Mouse (Mus musculus): ENCODE data around the gene Nfatc2. TPM values are rescaled to one million over a fixed set of nuclear protein-coding genes. Genes with fewer than 3 reads are reported as not detected.
A peak's percentile ranks its signal among the peaks of the same experiment; 100 is the strongest.

Gene Nfatc2
- total RNA-seq, 2 experiments from 2014 or later: 8.7 to 10.1 TPM

DNA sequence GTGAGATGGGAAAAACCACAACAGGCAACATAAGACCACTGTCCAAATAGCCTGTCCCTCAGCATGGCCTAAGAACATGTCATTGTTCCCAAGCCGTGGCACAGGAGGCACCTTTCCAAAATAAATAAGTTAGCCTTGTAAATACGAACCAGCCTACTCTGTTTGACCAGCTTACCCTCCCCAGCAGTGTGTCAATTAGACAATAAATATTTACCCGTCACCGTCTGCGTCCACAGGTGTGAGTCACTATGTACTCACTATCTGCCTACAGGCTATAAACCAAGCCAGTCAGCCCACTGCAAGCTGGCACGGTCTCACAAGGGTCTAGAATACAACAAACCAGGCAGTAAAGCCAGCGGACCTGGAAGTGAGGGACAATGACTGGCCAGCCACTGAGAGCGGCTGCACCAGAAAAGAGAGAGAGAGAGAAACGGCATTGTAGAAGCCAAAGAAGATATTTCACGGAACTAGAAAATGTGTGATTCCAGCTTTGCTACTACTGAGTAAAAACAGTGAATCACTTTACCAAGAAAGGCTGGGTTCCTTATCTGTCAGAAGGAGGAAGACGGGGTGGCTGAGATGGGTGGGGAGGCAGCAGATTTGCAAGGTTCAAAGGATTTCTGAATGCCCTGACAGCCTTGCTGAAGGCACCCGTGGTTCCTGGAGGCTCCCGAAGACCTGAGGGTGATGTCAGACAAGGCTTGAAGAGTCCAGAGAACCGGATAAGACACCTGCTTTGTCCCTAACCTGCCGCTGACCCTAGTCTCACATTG lies 69.2 kb downstream of the Nfatc2 start:
- DNase-seq: no peak

DNA sequence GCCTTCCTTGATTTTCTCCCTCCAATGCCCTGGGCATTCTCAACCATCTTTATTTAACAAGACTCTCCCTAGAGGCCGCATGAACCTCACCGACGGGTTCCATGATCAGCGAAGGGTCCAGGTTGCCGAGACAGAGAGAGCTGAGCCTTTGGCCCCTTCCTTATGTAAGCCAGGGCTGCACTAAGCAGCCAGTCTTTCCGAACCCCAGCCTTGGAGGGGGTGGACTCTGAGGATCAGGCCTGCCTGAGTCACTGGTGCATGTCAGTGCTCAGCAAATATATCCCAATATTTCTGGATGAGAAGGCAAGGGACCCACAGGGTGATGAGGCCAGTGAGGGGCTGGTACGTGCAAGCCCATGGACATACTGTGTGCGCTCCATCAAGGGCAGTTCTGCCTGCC lies 72.9 kb downstream of the Nfatc2 start:
- DNase-seq: no peak

DNA sequence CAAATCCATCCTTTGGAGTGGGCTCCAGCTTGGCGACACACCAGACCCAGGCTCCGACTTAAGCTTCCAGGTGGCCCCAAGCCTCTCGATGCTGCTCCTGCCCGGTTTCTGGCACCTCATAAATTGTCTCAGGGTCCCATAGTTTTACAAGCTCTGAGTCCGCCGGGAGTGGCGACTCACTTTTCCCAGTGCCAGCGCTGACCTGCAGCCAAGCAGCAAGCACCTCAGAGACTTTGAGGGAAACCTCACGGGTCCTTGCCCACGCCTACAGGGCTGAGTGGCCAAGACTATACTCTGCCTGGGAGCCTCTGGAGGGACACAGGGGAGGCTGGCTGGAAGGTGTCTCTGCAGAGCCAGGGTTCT lies 74.0 kb downstream of the Nfatc2 start:
- no peak for DNase-seq

DNA sequence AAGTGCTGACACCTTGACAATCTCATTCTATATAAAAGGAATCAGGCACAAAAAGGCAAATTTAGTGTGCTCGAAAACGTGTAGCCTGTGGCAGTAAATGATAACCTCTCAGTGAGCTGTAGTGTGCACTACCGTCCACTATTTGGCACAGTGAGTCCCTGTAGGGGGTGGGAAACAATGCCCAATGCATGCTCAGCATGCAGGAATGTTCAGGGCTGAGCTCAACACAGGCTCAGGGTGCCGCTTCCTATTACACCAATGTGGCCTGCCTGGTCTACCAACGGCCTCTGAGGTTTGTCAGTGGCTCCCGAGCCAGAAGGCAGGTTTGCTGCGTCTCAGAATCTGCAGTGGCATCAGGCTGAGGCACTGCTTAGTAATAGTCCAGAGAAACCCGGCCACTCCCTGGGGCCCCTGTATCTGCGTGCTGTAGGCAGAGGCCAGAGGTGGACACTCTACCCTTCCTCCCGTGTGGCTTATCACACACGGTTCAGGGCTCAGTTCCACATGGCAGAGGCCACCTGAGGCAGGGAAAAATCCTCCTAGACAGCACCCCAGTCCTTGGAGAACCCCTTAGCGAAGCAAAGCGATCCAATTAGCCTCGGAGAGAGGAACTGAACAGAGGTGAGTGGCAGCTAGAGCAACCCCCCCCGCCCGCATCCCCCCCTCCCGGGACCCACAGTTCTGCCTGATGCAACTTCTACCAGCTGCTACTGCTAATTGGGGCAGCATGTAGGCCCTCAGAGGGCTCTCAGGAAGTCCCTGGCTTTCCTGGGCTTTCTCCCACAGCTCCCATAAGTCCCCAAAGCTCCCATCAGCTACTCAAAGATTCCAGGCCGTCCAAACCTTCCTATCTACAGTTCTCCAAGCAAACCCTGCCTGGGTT lies 74.7 kb downstream of the Nfatc2 start:
- no peak for DNase-seq

DNA sequence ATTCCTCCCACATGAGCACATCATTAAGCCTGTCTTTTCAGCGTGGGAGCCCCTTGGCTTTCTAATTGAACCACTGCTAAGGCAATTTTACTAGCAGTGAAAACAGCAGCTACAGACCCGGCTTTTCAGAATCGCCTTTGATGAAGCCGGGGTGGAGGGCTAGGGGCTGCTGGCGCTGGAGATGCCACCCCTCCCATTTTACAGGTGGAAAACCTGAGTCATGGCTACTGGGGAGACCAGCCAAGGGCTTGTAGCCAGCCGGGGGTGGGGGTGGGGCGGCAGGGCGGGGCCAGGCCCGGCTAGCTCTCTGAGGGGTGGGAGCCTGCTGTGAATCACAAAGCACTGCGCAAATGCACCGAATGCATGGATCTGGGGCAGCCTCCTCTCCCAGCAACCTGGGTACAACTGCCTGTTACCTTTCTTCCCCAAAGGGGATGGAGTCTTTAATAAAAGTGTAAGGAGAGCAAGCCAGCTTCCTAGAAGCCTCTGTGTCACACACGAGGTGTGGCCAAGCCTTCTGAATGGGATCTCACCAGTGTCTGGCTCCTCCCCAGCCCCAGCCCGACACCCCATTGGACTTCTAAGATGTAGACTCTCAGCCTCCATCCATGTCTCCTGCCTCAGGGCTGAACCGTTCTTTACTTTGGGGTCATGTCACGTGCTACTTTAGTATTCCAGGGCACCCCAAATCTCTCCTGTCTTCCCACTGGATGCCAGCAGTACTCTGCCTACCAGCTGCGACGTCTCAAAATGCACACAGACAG lies 75.9 kb downstream of the Nfatc2 start:
- DNase-seq: no peak

DNA sequence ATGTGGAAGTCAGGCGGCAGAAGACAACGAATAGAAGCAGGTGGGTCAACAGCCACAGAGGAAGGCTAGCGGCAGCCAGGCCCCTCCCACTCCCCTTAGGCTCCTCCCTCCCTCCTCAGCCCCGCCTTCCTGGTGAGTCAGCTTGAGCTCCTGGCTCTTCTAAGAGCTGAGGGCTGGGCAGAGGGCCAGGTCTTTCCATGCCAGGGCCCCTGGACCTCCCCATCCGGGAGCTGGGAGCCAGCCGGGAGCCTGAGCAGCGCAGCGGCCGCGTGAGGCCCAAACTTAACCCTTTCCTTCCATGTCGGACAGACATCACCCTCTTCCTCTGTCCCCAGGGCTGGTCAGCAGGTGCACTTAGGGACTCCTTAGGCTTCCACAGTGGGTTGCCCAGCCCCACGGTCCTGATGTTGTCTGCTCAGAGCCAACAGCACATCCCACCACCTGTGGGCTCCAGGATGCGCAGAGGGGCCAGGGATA lies 76.5 kb downstream of the Nfatc2 start:
- DNase-seq: peak; percentile 92 to 96

DNA sequence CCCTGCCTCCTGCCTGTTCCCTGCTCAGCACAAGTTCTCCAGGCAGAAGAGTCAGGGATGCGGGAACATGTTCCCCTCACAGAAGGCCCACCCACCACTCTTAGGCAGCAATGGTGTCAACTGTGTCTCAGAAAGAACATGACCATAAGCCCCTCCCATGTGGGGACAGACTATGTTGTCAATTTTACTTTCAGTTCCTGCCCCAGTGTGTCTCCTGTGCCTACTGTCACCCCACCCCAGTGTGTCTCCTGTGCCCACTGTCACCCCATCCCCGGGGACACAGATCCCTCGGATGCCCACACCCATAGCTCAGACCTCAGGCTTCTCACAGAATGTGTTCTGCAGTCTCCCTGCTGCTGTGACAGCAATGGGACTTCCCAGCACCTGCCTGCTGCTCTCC lies 79.2 kb downstream of the Nfatc2 start:
- no peak for DNase-seq

DNA sequence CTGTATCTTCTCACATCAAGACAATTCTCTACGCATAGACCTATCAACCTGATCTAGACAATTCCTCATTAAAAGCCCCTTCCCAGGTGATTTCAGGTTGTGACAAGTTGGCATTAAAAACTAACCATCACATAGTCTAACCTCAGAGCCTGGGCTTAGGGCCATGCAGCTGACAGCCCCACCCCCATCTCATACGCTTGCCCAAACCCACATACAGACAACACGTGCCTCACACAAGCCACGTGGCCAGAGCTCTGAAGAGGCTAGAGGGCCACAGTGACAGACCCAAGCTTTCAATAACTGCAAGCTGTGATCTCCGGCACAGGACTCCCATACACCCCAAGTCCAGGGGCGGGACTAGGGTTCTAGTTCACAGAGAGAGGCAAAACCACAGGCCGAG lies 80.7 kb downstream of the Nfatc2 start:
- no peak for DNase-seq

DNA sequence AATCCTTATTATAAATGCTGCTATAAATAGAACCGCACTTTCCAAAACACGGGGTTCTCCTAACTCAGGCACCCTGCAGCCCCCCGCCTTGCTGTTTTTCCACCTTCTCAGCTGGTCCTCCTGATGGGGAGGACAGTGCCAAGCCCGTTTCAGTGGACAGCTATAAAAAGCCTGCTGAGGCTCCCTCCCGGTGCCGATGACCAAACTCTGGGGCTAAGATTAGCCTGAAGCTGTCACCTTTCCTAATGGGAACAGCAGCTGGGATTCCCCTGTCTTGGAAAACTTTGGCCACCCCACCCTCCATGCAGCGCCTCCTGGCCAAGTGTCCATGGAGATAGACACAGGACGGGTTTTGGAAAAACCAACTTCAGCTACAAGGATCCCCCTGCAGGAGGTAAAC lies 81.9 kb downstream of the Nfatc2 start:
- peak; percentile 68 to 84 for DNase-seq

DNA sequence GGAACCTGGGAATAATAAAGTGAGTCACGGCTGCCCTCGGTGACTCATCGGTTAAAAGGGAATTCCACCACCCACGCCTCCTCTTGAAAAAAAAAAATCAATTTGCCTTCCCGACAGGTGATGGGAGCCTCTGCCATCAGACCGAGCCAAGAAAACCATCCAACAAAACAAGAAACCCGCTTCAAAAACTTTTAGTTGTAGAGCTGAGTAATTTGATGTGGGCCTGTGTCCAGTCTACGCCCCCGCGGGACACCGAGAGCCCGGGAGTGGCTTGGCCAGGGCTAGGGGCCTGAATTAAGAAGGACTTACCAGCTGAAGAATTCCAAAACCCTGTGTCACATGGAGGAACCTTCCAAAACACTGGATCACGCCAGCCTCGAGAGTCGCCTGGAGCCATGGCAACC lies 83.2 kb downstream of the Nfatc2 start:
- DNase-seq: peak; percentile 83 to 90

DNA sequence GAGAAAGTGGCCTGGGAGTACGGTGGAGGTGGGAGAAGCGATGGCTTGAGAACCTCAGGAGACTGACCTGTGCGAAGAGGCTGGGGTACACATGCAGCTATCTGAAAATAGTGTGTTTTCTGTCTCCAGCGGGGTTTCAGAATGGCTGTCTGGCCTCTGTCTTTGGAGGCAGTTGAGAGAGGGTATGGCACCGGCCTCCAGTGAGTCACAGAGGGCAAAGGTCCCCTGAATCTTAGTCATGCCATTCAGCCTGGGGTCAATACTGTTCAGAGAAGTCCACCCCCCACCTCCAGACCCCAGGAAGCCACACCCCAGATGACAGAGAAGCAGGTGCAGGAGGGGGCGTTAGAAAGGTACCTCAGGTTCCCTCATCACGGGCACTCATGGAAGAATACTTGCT lies 83.7 kb downstream of the Nfatc2 start:
- no peak for DNase-seq

DNA sequence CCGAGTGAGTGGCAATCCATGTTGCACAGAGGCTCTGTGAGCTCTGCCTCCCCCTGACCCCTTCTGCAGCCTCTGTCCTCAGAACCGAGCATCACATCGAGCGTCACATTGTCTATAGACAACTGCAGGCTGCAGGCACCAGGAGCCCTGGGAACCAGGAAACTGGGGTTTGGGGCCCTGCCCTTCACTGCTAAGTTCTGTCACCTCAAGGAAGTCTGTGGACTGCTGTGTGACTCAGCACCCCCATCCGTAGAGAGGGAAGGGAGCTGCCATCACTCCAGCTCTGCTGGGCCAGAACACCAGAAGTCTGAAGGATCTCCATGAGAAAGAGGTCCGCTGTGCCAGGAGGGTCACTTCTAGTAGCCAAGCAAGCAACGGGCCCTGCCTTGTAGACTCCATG lies 84.7 kb downstream of the Nfatc2 start:
- DNase-seq: no peak

DNA sequence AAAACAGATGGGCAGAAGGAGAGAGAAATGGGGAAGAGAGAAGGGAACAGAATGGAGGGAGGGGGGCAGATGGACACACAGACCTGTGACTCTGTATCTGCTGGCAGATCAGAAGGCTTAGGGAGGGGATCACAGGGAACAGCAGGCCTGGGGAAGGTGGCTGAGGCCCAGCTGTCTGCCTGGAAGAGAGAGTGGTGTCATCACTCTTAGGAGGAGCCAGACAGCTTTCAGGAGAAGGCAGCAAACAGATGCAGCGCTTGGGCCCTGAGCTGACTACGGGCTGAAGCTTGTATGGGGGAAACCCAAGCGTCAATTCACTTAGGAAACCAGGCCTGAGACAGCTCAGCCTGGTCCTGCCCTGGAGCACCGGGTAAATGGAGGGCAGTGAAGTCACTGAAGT lies 86.0 kb downstream of the Nfatc2 start:
- DNase-seq: no peak

DNA sequence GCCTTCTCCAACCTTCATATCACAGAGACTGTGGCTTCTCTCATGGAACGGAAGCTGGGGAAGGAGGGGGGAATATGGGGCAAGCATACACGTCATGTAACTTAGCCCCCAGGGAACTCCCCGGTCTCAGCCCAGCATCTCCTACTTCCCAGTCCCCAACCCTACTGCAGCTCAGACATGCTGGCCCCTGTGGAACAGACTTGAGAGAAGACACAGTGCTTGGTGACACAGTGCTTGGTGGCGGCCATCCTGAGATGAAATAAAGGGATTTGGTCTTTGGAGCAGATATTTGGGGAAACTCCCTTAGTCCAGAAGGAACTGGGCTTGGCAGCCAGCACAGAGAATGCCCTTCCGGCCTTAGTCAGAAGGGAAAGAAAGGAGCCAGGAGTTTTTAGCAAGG lies 87.3 kb downstream of the Nfatc2 start:
- peak; percentile 36 to 55 for DNase-seq

DNA sequence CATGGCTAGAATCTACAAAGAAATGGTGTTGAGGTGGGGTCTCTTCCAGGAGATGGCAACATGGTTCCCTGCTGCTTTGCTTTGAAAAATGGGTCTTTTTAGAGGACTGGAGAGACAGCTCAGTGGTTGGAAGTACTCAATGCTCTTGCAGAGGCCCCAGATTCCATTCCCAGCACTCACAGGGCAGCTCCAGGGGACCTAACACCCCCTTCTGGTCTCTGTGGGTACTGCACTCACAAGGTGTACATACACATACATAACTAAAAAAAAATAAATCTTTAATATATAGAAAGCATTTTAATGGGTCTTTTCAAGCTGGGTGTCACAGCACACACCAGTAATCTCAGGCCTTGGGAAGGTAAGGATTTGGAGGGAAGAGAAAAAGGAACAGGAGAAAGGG lies 89.9 kb downstream of the Nfatc2 start:
- DNase-seq: no peak

DNA sequence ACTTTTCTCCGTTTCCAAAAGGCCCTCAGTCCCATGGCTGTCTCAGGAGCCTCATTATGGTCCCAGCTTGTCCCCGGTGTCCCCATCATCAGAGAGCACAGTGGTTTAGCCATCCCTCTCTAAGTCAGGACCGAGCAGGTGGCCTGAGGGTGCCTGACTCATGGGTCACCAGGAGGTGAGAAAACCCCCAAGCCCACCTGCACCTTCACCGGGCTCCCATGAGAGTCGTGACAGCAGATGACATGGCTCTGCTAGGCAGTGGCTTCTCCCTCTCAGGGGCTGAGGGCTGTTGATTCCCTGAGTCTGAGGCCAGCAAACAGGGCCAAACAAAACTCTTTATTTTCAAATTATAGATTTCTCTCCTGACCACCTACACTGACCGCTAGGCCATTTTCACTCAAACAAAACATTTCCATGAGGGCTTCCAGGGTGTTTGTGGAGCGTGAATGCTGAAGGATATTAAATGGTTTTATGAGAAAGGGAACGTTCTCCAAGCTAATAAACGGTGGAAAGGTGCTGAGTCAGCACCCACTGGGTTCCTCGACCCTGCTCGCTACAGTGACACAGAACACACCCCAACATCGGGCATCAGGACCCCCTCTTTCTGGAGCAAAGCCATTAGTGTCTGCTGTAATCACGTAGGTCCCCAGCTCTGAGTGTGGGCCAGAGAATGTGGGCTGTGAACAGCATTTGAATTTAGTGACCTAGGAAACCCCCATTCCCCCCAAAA lies 92.8 kb downstream of the Nfatc2 start:
- DNase-seq: no peak

DNA sequence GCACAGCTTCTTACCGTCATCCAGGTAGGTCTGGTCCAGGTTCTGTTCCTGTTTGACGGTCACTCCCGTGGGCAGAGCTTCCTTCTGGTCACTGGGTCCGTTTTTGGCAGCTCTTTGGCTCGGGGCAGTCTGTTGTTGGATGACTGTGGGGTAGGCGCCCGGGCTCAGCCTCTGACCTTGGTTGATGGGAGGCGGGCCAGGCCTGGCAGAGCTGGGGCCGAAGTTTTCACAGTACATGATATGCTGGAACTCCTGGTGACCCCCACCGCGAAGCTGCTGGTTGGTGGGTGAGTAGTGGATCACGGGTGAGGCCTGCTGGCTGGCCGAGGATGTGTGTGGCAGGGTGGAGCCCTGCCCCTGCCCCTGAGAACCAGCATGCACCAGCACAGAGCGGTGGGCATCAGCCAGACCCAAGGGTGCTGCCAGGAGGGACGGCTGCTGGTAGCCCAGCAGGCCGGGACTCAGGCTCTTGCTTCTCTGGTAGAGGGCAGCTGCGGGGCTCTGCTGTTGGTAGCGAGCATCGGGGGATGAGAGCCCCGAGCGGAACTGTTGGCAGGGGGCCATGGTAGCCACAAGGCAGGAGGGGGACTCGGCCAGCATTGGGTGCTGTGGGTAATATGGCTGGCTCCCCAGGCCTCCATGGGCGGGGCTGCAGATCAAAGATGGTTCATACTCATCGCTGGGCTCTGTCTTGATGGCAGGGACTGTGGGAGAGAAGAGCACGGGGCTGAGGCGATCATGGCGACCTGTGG lies 96.8 kb downstream of the Nfatc2 start:
- peak; percentile 53 to 73 for DNase-seq

DNA sequence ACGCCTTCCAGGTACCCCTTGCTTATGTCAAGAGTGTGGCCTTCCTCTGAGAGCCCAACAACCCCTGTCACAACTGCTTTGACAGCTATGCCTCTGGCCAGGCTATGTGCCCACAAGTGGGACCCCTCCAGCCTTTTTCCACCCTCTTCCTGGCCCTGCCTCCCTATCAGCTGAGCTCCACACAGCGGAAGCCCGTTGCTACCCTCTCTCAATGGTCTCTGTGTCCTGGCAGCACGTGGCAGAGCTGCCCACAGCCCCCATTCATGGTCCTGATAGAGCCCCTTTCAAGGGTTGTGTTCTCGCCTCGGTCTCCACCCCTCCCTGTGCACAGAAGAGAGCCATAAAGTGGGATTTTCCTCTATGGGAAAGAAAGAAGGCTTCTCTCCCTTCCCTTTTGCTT lies 97.7 kb downstream of the Nfatc2 start:
- DNase-seq: no peak

DNA sequence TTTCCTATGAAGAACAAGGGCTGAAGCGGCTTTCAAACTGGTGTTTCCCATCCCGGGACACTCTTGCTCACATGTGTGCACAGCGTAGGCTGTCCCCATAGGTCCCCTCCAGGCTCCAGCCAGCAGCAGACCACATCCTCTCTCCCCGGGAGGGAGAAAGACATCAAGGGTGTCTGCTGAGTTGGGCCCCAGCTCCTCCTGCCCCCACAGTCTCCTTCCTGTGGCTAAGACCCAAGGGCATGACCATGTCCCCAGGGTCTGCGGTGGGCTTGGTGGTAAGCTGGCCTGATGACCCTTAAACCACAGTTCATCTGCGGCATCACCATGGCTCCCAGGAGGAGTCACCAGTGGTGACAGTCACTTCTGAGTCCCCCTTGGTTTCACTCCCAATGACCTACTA lies 100.7 kb downstream of the Nfatc2 start:
- DNase-seq: no peak

DNA sequence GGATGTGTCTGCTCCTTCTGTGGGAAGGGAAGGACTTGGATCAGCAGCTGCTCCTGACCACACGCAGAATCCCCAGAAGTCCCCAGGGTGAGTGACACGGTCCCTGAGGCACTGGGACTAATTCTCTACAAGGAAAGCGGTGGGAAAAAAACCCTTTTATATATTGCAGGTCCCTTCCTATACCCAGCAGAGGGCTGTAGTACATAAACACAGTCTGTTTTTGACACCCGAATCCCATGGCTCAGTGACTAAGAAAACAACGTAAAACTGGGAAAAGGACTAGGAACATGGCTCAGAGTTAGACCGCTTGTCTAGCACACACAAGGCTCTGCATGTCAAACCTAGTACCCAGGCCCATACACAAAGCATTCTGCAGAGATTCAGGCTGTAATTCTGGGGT lies 101.2 kb downstream of the Nfatc2 start:
- no peak for DNase-seq

DNA sequence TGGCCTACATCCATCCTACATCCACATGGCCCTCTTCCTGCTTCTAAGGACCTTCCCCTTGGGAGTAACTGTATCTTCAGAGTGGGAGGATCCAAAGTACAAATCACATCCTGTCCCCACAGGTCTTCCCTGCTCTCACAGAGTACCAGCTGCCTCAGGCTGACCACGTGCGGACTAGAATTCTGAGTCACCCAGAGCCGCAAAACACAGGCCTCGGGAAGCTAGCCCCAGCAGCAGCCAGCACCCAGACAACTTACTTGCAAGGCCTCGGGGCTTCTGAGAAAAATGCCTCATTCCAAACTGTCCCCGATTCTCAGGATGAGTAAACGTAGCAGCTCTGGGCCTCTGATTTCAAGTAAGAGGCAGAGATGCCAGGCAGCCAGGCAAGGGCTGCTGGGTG lies 109.7 kb downstream of the Nfatc2 start:
- peak; percentile 36 to 73 for DNase-seq
